Mouse (Mus musculus) hindbrain, postnatal 0 days (tissue): ENCODE data around the gene Ccn1. TPM values are rescaled to one million over a fixed set of nuclear protein-coding genes. Genes with fewer than 3 reads are reported as not detected.

ENCODE experiments used
- ATAC-seq: fragments of 200-750 bp; cut with Nextera tagmentation; 2 replicates; pipeline ENCODE4 v1.8.0; 2017; ENCODE audit warnings: mild to moderate bottlenecking, moderate TSS enrichment, moderate library complexity
- DNase-seq: peaks from one replicate; pipeline ENCODE4 v3.0.0-alpha.2; 2015; ENCODE audit warnings: low spot score
- H3K27ac ChIP-seq: fragments of 300-500 bp; sonication (generic); 2 replicates; pipeline ENCODE4 v1.5.1; 2014; ENCODE audit warnings: mild to moderate bottlenecking
- H3K27me3 ChIP-seq: fragments of 300-500 bp; sonication (generic); 2 replicates; pipeline ENCODE4 v1.6.1; 2014; ENCODE audit warnings: low read length, mixed read lengths; ENCODE audit not compliant: insufficient read depth
- H3K36me3 ChIP-seq: fragments of 300-500 bp; sonication (generic); 2 replicates; pipeline ENCODE4 v1.6.1; 2014; ENCODE audit warnings: low read length, mixed read lengths; ENCODE audit not compliant: insufficient read depth
- H3K4me1 ChIP-seq: fragments of 300-500 bp; sonication (generic); 2 replicates; pipeline ENCODE4 v1.6.1; 2014; ENCODE audit warnings: antibody characterized with exemption, low read length, mixed read lengths; ENCODE audit not compliant: insufficient read depth
- H3K4me2 ChIP-seq: fragments of 300-500 bp; sonication (generic); 2 replicates; pipeline ENCODE4 v1.6.1; 2014; ENCODE audit warnings: low read depth, mild to moderate bottlenecking, low read length, moderate library complexity, mixed read lengths
- H3K4me3 ChIP-seq: fragments of 300-500 bp; sonication (generic); 2 replicates; pipeline ENCODE4 v1.5.1; 2014; ENCODE audit warnings: low read length
- H3K9ac ChIP-seq: fragments of 300-500 bp; sonication (generic); replicated peaks from 2 replicates; pipeline ENCODE4 v1.6.1; 2014; ENCODE audit warnings: mild to moderate bottlenecking, low read length, moderate library complexity, mixed read lengths
- H3K9me3 ChIP-seq: fragments of 300-500 bp; sonication (generic); 2 replicates; pipeline ENCODE4 v1.6.1; 2016; ENCODE audit warnings: low read length, mixed read lengths
- CTCF ChIP-seq: IDR thresholded peaks from 2 replicates; pipeline ENCODE4 v1.5.1; 2016; ENCODE audit warnings: antibody characterized with exemption, control low read depth, low read depth
- WGBS: fragments of 180-500 bp; shearing (Covaris S2); extraction: QIAGEN DNeasy Blood & Tissue Kit; methylation state at CpG from one replicate; pipeline ENCODE4 v1.1.7; 2014; 5-methylcytosine and 5-hydroxymethylcytosine counted together
- polyA plus RNA-seq: library from polyadenylated mRNA; unstranded; fragments of >200 nt; fragmentation: Nextera tagmentation; extraction: Ambion mirVana; gene quantifications from 2 replicates; pipeline ENCODE4 v1.2.1, GENCODE M21; 2015
- total RNA-seq: library from RNA; depleted of rRNA; stranded (reverse); fragments of >200 nt; gene quantifications from 2 replicates; pipeline ENCODE4 v1.2.3, GENCODE M21; 2014

Ccn1 gene
- total and polyA plus RNA-seq, 2 experiments from 2014 or later = 2.9 to 10.1 TPM

GRCm38 (mm10) chr3:145645463-145645862 lies 4.3 kb downstream of the Ccn1 start:
- Histone ChIP-seq H3K36me3 (no peaks in the 10 kb centered on the region), H3K27ac (no peak overlapping the region), H3K4me2 (no peak overlapping the region), H3K27me3 (0 out of 2 replicates have a peak, but pooled peaks cover 6% of the 10 kb centered on the region), H3K4me3 (no peak overlapping the region), H3K9me3 (no peaks in the 10 kb centered on the region), H3K9ac (no peak overlapping the region), H3K4me1 (peaks cover 7% of the 10 kb centered on the region; the same call in 1 of the 2 replicates)
- no peak for TF ChIP-seq CTCF
- DNase-seq (no peak), ATAC-seq (no peak)
- 65% methylated on average over 6 of the region's 6 CpGs for WGBS

- Histone ChIP-seq H3K27me3 (no peaks in the 10 kb centered on the region), H3K27ac (no peak overlapping the region), H3K4me1 (no peaks in the 10 kb centered on the region), H3K9ac (no peak overlapping the region), H3K9me3 (no peaks in the 10 kb centered on the region), H3K36me3 (no peaks in the 10 kb centered on the region), H3K4me2 (no peak overlapping the region), H3K4me3 (no peak overlapping the region)
- DNase-seq (no peak), ATAC-seq (no peak)
- 47% methylated on average over 11 of the region's 11 CpGs for WGBS
- no peak for TF ChIP-seq CTCF
Measured at GRCm38 (mm10) chr3:145642861-145643260, 6.9 kb downstream of the Ccn1 start.

GRCm38 (mm10) chr3:145641878-145642277 lies 7.9 kb downstream of the Ccn1 start:
- ATAC-seq (no peak), DNase-seq (no peak)
- 80% methylated on average over 3 of the region's 3 CpGs for WGBS
- Histone ChIP-seq H3K4me1 (no peaks in the 10 kb centered on the region), H3K27me3 (no peaks in the 10 kb centered on the region), H3K36me3 (no peaks in the 10 kb centered on the region), H3K27ac (no peak overlapping the region), H3K4me3 (no peak overlapping the region), H3K4me2 (no peak overlapping the region), H3K9ac (no peak overlapping the region), H3K9me3 (no peaks in the 10 kb centered on the region)
- no peak for TF ChIP-seq CTCF

GRCm38 (mm10) chr3:145641036-145641685 lies 8.6 kb downstream of the Ccn1 start:
- Histone ChIP-seq H3K4me1 (no peaks in the 10 kb centered on the region), H3K27ac (no peak overlapping the region), H3K9ac (no peak overlapping the region), H3K4me3 (no peak overlapping the region), H3K27me3 (no peaks in the 10 kb centered on the region), H3K4me2 (no peak overlapping the region), H3K9me3 (no peaks in the 10 kb centered on the region), H3K36me3 (no peaks in the 10 kb centered on the region)
- WGBS = 87% methylated on average over 5 of the region's 5 CpGs
- DNase-seq = no peak
- TF ChIP-seq CTCF = no peak
- ATAC-seq = no peak

GRCm38 (mm10) chr3:145640583-145640982 lies 9.2 kb downstream of the Ccn1 start:
- H3K4me2 ChIP-seq = no peak overlapping the region
- ATAC-seq = no peak
- H3K36me3 ChIP-seq = no peaks in the 10 kb centered on the region
- no peak for DNase-seq
- H3K27me3 ChIP-seq = no peaks in the 10 kb centered on the region
- no peak overlapping the region for H3K9ac ChIP-seq
- H3K4me3 ChIP-seq = no peak overlapping the region
- no peaks in the 10 kb centered on the region for H3K4me1 ChIP-seq
- WGBS = 60% methylated on average over 4 of the region's 4 CpGs
- H3K9me3 ChIP-seq = no peaks in the 10 kb centered on the region
- H3K27ac ChIP-seq = no peak overlapping the region
- no peak for TF ChIP-seq CTCF

- no peaks in the 10 kb centered on the region for H3K36me3 ChIP-seq
- H3K27ac ChIP-seq = no peak overlapping the region
- no peak for TF ChIP-seq CTCF
- H3K4me2 ChIP-seq = no peak overlapping the region
- 47% methylated on average over 4 of the region's 4 CpGs for WGBS
- no peaks in the 10 kb centered on the region for H3K27me3 ChIP-seq
- no peak overlapping the region for H3K4me3 ChIP-seq
- H3K9me3 ChIP-seq = no peaks in the 10 kb centered on the region
- no peaks in the 10 kb centered on the region for H3K4me1 ChIP-seq
- no peak overlapping the region for H3K9ac ChIP-seq
- no peak for ATAC-seq
- DNase-seq = no peak
Measured at GRCm38 (mm10) chr3:145640170-145640569, 9.6 kb downstream of the Ccn1 start.

GRCm38 (mm10) chr3:145634002-145634710 lies 15.6 kb downstream of the Ccn1 start:
- Histone ChIP-seq H3K9ac (no peak overlapping the region), H3K36me3 (no peaks in the 10 kb centered on the region), H3K27me3 (no peaks in the 10 kb centered on the region), H3K4me1 (no peaks in the 10 kb centered on the region), H3K27ac (no peak overlapping the region), H3K4me3 (no peak overlapping the region), H3K4me2 (no peak overlapping the region), H3K9me3 (no peaks in the 10 kb centered on the region)
- WGBS = 85% methylated on average over 14 of the region's 14 CpGs
- ATAC-seq (no peak), DNase-seq (no peak)
- no peak for TF ChIP-seq CTCF
